Mouse (Mus musculus) spleen, adult 2 months (tissue): ENCODE results near the gene Vamp5. TPM values are rescaled to one million over a fixed set of nuclear protein-coding genes. Genes with fewer than 3 reads are reported as not detected.

ENCODE experiments used
- DNase-seq, 2 experiments: peaks; one replicate each; pipeline versions ENCODE4 v3.0.0 to v3.0.0-alpha.2; 2012 to 2021; ENCODE audit warnings: low spot score in 2 of 2, low read depth in 1 of 2
- H3K27ac ChIP-seq: fragments of 200-500 bp; 2 replicates; pipeline ENCODE4 v1.5.1; 2012; ENCODE audit warnings: low read length, inconsistent platforms; ENCODE audit not compliant: insufficient read depth
- H3K27me3 ChIP-seq: fragments of 200-500 bp; 2 replicates; pipeline ENCODE4 v1.6.1; 2012; ENCODE audit warnings: mild to moderate bottlenecking, moderate library complexity, low read length, inconsistent platforms; ENCODE audit not compliant: control insufficient read depth, insufficient read depth
- H3K36me3 ChIP-seq: fragments of 200-500 bp; 2 replicates; pipeline ENCODE4 v1.6.1; 2012; ENCODE audit warnings: mild to moderate bottlenecking, low read length, inconsistent platforms; ENCODE audit not compliant: control insufficient read depth, insufficient read depth
- H3K4me1 ChIP-seq: fragments of 200-500 bp; 2 replicates; pipeline ENCODE4 v1.6.1; 2011; ENCODE audit warnings: inconsistent platforms; ENCODE audit not compliant: control insufficient read depth, insufficient read depth, insufficient read length
- H3K4me3 ChIP-seq: fragments of 200-500 bp; 2 replicates; pipeline ENCODE4 v1.5.1; 2011; ENCODE audit warnings: mild to moderate bottlenecking, inconsistent platforms; ENCODE audit not compliant: insufficient read depth, insufficient read length; ENCODE audit errors: extremely low read depth
- CTCF ChIP-seq: fragments of 200-500 bp; IDR thresholded peaks from 2 replicates; pipeline ENCODE4 v1.5.1; 2011; ENCODE audit warnings: mild to moderate bottlenecking, inconsistent platforms; ENCODE audit not compliant: insufficient read depth, insufficient read length, insufficient replicate concordance; ENCODE audit errors: extremely low read depth
- POLR2A ChIP-seq: fragments of 200-500 bp; IDR thresholded peaks from 2 replicates; pipeline ENCODE4 v1.6.1; 2011; ENCODE audit warnings: low read depth, low read length, inconsistent platforms
- WGBS: fragments of 180-500 bp; shearing (Covaris S2); methylation state at CpG from one replicate; pipeline ENCODE4 v1.1.7; 2018; 5-methylcytosine and 5-hydroxymethylcytosine counted together
- polyA plus RNA-seq: library from polyadenylated mRNA; depleted of rRNA; stranded (reverse); fragments of >200 nt; gene quantifications from 2 replicates; pipeline ENCODE4 v1.2.3, GENCODE M21; 2012

The Vamp5 gene
- polyA plus RNA-seq, 1 experiment, result 55.6 TPM

DNA sequence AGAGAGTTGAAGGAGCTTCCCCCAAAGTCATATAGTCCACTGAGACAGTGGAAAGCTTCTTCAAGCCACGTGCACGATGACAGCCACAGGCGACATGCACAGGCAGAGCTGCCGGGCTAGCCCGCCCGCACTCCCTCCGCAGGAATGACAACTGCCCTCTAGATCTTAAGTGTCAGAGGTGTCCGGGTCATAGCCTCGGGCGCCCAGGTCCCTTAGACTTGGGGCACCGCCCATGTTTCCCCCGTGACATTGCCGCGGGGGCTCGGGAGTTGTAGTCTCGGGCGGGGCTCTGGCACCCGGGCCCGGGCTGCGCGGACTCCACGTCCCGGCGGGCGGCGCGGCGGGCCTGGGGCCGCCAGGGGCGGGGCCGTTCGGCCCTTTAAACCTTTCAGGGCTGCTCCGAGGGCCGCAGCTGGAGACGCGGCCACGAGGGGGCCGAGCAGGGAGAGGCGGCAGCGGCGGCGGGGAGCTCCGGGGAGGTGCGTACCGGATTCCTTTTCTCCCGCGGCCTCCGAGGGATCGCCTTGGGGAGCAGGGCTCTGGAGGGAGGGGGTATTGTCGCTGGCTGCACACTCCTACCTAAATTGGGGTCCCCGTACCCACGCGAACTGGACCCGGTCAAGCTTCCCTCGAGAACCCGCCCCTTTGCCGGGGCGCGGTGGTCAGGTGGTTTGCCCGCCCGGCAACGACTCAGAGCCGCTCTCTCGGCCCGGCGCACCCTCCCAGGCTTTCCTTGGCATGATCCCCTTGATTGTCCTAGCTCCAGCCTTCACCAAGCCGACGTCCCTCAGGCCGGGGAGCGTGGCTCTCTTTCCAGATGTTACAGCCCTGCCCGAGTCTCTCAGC, 25.0 kb downstream of the Vamp5 start, which contains the start of gene Tmem150a:
Tmem150a (plus strand) TSS at position 382 of the 846 bp plus-strand sequence.
- H3K27me3 ChIP-seq, result peaks cover 3% of the 10 kb centered on the region; the same call in 1 of the 2 replicates
- peak within 1 kb of the TSS; percentile 65 for H3K4me3 ChIP-seq
- peak within 1 kb of the TSS; percentile 36 for H3K27ac ChIP-seq
- DNase-seq, result peak; percentile 15 to 61
- WGBS, result under 1% methylated on average over 69 of the region's 71 CpGs
- peaks cover 7% of the 10 kb centered on the region; the same call in 1 of the 2 replicates for H3K4me1 ChIP-seq
- H3K36me3 ChIP-seq, result peaks cover 16% of the 10 kb centered on the region
- TF ChIP-seq CTCF, result peak; percentile 5; the same call in 1 of the 2 replicates
- no peak for TF ChIP-seq POLR2A

DNA sequence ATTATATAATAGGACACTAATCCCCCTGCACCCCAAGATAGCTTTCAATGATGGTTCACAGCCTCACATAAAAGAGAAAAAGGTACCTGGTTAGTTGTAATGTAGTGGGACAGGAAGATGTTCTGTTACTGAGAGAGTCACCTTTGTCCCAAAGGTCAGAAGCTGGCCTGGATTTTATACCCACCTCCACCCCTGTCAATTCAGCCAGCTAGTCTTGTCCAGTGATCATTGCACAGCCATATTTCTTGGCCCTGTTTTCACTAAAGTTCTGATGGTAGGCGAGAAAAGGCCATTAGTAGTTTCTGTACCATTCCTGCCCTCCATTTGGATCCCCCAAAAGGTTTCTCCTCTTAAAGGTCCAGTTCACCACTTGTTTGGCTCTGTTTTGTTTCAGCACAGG, 26.2 kb downstream of the Vamp5 start:
- no peak overlapping the region for H3K4me3 ChIP-seq
- no peak for TF ChIP-seq POLR2A
- peaks cover 3% of the 10 kb centered on the region; the same call in 1 of the 2 replicates for H3K27me3 ChIP-seq
- no peak for DNase-seq
- H3K4me1 ChIP-seq, result peaks cover 9% of the 10 kb centered on the region; the same call in 1 of the 2 replicates
- WGBS, result 97% methylated on average over 1 of the region's 1 CpGs
- H3K27ac ChIP-seq, result no peak overlapping the region
- peaks cover 14% of the 10 kb centered on the region for H3K36me3 ChIP-seq

DNA sequence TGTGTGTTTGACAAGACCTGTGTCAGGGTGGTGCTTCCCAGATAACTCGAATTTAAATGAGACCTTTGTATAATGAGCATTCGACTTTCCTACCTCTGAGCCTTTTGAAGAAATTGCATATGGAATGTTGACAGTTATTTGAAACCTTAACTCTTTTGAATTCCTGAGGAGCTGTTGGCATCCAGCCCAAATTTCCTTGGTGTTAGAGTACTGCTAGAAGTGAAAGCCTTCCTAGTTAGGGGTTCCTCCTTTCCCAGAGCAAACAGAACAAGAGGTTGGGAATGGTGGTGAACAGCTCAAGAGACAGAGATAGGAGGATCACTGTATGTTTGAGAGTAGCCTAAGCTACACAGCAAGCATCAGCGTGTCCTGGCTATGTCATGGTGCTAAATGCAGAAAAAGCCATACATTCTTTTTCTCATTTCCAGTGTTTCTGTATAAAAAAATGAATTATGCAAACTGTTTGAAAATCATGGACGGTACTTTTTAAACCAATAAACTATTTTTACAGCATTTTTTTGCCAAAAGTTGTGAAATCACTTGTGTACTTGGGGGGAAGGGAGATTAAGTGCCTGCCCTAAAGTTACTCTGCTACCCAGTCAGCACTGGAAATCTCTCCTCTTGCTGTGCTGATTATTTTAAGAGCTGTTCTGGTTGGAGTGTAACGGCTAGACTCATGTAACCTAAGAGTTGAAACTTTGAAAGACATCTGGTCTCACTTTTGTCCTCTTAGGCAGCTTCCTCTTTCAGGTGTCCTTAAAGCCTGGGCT, 27.4 kb downstream of the Vamp5 start:
- Histone ChIP-seq H3K27ac (no peak overlapping the region), H3K4me1 (peaks cover 19% of the 10 kb centered on the region; the same call in 1 of the 2 replicates), H3K4me3 (no peak overlapping the region), H3K36me3 (peaks cover 14% of the 10 kb centered on the region), H3K27me3 (peaks cover 3% of the 10 kb centered on the region; the same call in 1 of the 2 replicates)
- no peak for DNase-seq
- 64% methylated on average over 5 of the region's 5 CpGs for WGBS
- TF ChIP-seq CTCF (no peak), POLR2A (no peak)

DNA sequence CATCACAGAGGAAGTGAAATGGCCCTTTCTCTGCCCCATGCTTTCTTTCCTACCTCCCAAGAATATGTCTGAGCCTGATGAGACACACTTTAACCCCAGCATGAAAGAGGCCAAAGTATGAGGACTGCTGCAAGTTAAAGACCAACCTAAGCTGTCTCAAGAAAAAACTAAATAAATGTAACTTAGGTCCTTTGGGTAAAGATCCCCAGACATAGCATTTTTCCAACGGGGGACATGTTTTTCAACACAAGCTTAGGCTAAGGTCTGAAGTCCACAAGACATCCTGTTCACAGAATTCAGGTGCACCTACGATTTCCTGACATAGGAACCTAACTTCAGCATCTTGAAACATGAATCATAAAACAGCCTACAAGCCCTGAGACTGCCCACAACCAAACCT, 30.1 kb downstream of the Vamp5 start:
- WGBS, result 81% methylated on average over 2 of the region's 2 CpGs
- DNase-seq, result no peak
- Histone ChIP-seq H3K4me1 (peaks cover 15% of the 10 kb centered on the region; the same call in 1 of the 2 replicates), H3K4me3 (no peak overlapping the region), H3K27ac (no peak overlapping the region), H3K27me3 (0 out of 2 replicates have a peak, but pooled peaks cover under 1% of the 10 kb centered on the region), H3K36me3 (peaks cover 14% of the 10 kb centered on the region)
- TF ChIP-seq CTCF (no peak), POLR2A (no peak)

DNA sequence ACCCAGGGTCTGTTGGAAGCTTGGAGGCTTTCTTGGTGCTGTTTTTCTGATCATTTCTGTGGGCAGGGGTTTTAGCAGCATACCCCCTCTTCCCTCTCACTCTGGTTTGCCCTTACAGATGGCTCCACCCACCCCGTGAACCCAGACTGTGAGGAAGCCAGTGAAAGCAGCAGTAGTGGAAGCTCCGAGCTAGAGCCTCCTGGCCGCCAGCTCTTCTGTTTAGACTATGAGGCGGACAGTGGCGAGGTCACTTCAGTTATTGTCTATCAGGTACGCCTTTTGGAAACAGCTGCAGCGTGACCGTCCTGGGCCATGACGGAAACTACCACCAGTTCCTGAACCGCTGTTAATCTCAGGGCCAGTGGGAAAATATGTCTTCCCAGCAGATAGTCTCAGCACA, 31.9 kb downstream of the Vamp5 start:
- no peak for TF ChIP-seq POLR2A
- TF ChIP-seq CTCF, result no peak

DNA sequence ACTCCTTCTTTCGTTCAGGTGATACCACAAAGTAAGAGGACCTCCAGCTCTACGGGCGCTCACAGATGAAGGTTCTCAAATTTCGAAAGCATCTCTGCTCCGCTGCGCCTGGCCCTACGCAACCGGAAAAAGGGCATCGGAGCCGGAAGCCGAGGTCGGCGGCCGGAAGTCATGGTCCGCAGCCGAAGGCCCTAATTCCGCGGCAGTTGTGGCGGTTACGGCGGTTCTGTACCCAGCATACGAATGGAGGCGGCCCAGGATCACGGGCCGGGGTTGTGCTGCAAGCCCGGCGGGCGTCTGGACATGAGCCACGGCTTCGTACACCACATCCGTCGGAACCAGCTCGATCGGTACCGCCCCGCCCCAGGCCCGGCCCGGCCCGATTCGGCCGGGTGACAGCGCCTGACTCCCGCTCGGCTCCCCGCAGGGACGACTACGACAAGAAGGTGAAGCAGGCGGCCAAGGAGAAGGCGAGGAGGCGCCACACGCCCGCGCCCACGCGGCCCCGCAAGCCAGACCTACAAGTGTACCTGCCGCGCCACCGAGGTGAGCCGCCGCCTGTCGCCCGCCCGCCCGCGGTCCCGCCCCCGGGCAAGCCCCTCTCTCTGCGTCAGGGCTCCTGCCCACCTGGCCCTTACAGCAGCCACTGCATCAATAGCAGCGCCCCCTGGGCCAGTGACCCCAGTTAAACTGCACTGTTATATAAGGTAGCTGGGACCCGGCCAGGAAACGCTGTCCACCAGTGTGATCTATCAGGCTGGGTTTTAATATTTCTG, 32.9 kb downstream of the Vamp5 start, which contains the start of gene 0610030E20Rik:
0610030E20Rik (plus strand) TSS at position 152 of the 776 bp plus-strand sequence.
- H3K36me3 ChIP-seq, result peaks cover 14% of the 10 kb centered on the region
- TF ChIP-seq CTCF (no peak), POLR2A (peak; percentile 61; the same call in 1 of the 2 replicates)
- H3K4me1 ChIP-seq, result peaks cover 13% of the 10 kb centered on the region; the same call in 1 of the 2 replicates
- H3K4me3 ChIP-seq, result peak within 1 kb of the TSS; percentile 75
- H3K27me3 ChIP-seq, result no peaks in the 10 kb centered on the region
- H3K27ac ChIP-seq, result peak within 1 kb of the TSS; percentile 95
- peak; percentile 61 to 79 for DNase-seq
- under 1% methylated on average over 72 of the region's 72 CpGs for whole genome bisulfite sequencing

More for the DNA sequence above, 31.9 kb downstream of the Vamp5 start:
- Histone ChIP-seq H3K4me3 (no peak overlapping the region), H3K27ac (no peak overlapping the region), H3K36me3 (peaks cover 14% of the 10 kb centered on the region), H3K4me1 (peaks cover 13% of the 10 kb centered on the region; the same call in 1 of the 2 replicates), H3K27me3 (no peaks in the 10 kb centered on the region)
- WGBS, result 76% methylated on average over 10 of the region's 10 CpGs
- no peak for DNase-seq
